Mouse (Mus musculus): Measurements from ENCODE around the gene Pcbp3.

DNA sequence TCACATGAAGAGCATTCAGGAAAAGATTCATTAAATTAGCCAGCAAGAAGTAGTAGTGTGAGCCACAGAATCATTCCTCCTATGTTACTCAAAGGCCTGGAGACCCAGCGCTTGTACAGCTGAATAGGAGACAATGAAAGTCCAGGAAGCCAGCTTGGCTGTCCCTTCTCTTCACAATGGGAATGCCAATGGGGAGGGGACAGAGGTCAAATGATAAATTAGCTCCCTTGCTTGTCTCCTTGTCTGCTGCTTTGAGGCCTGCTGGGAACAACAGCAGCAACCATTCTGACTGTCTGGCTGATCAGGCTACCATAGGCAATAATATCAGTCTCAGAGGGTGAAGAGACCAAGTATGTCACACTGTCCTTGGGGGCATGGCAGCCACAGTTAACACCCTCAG lies 130.5 kb downstream of the Pcbp3 start:
- no peak for TF ChIP-seq CTCF (IDR thresholded peaks at IDR 0.05; ENCODE audit: low read depth, low read length)
- TF ChIP-seq POLR2A (IDR thresholded peaks at IDR 0.05; ENCODE audit: extremely low read depth, insufficient read depth, low read length): no peak
